Mouse (Mus musculus): ENCODE data around the gene Ascc1.

GRCm38 (mm10) chr10:60050581-60050980 lies 48.0 kb downstream of the Ascc1 start:
- TF ChIP-seq CTCF (IDR thresholded peaks at IDR 0.05; ENCODE audit: low read depth, low read length) (no peak), POLR2A (IDR thresholded peaks at IDR 0.05; ENCODE audit: extremely low read depth, insufficient read depth, low read length) (no peak)

Data from liver, adult 2 months (tissue).